Mouse (Mus musculus) layer of hippocampus, adult 2 months (tissue): Measurements from ENCODE around the gene Lrrc15. TPM values are rescaled to one million over a fixed set of nuclear protein-coding genes. Genes with fewer than 3 reads are reported as not detected.

Experiments
- DNase-seq, 2 experiments: peaks; one replicate each; pipeline ENCODE4 v3.0.0; 2022; ENCODE audit warnings: low spot score in 2 of 2
- H3K27ac ChIP-seq: fragments of 200-600 bp; 2 replicates; pipeline ENCODE4 v1.8.1; 2022
- H3K4me3 ChIP-seq: fragments of 200-600 bp; 2 replicates; pipeline ENCODE4 v1.8.1; 2022; ENCODE audit warnings: mild to moderate bottlenecking
- CTCF ChIP-seq: fragments of 200-600 bp; conservative IDR thresholded peaks from 2 replicates; pipeline ENCODE4 v1.8.1; 2022; ENCODE audit warnings: antibody characterized with exemption, mild to moderate bottlenecking, moderate library complexity
- total RNA-seq, 2 experiments: library from RNA; stranded (reverse); gene quantifications; 2 replicates each; pipeline ENCODE4 v1.2.3; 2021

The Lrrc15 gene
- total RNA-seq, 2 experiments from 2014 or later: 0.10 TPM; not detected in 1

- Histone ChIP-seq H3K4me3 (no peak overlapping the region), H3K27ac (no peak overlapping the region)
- DNase-seq: no peak
- no peak for TF ChIP-seq CTCF
Measured at GRCm38 (mm10) chr16:30253374-30253773, 29.7 kb downstream of the Lrrc15 start.

GRCm38 (mm10) chr16:30252003-30252418 lies 31.0 kb downstream of the Lrrc15 start:
- H3K27ac ChIP-seq: no peak overlapping the region
- TF ChIP-seq CTCF: peak; percentile 97
- peak; percentile 71 to 78 for DNase-seq
- H3K4me3 ChIP-seq: peak overlapping the region; percentile 33

- H3K4me3 ChIP-seq: no peak overlapping the region
- DNase-seq: no peak
- H3K27ac ChIP-seq: no peak overlapping the region
- TF ChIP-seq CTCF: no peak
Measured at GRCm38 (mm10) chr16:30244037-30244700, 38.9 kb downstream of the Lrrc15 start.

- TF ChIP-seq CTCF: no peak
- Histone ChIP-seq H3K27ac (no peak overlapping the region), H3K4me3 (no peak overlapping the region)
- DNase-seq: no peak
Measured at GRCm38 (mm10) chr16:30241623-30242022, 41.4 kb downstream of the Lrrc15 start.

GRCm38 (mm10) chr16:30238791-30239190 lies 44.3 kb downstream of the Lrrc15 start:
- DNase-seq: no peak
- TF ChIP-seq CTCF: no peak
- Histone ChIP-seq H3K4me3 (no peak overlapping the region), H3K27ac (no peak overlapping the region)

GRCm38 (mm10) chr16:30236091-30236699 lies 46.9 kb downstream of the Lrrc15 start:
- peak; percentile 100 for TF ChIP-seq CTCF
- peak; percentile 81 to 87 for DNase-seq
- H3K4me3 ChIP-seq: peak overlapping the region; percentile 57
- peak overlapping the region; percentile 74; the same call in 1 of the 2 replicates for H3K27ac ChIP-seq

GRCm38 (mm10) chr16:30235577-30235976 lies 47.5 kb downstream of the Lrrc15 start:
- H3K27ac ChIP-seq: no peak overlapping the region
- TF ChIP-seq CTCF: no peak
- DNase-seq: peak in 1 of 2 experiments; percentile 13
- no peak overlapping the region for H3K4me3 ChIP-seq

- H3K27ac ChIP-seq: no peak overlapping the region
- TF ChIP-seq CTCF: no peak
- no peak overlapping the region for H3K4me3 ChIP-seq
- no peak for DNase-seq
Measured at GRCm38 (mm10) chr16:30234636-30235546, 48.2 kb downstream of the Lrrc15 start.

- no peak for TF ChIP-seq CTCF
- Histone ChIP-seq H3K4me3 (no peak overlapping the region), H3K27ac (no peak overlapping the region)
- DNase-seq: no peak
Measured at GRCm38 (mm10) chr16:30234077-30234476, 49.0 kb downstream of the Lrrc15 start.

GRCm38 (mm10) chr16:30231882-30232604 lies 51.0 kb downstream of the Lrrc15 start:
- no peak for DNase-seq
- no peak for TF ChIP-seq CTCF
- H3K27ac ChIP-seq: no peak overlapping the region

GRCm38 (mm10) chr16:30227352-30227751 lies 55.7 kb downstream of the Lrrc15 start:
- H3K27ac ChIP-seq: no peak overlapping the region
- H3K4me3 ChIP-seq: no peak overlapping the region
- no peak for DNase-seq
- no peak for TF ChIP-seq CTCF

More at GRCm38 (mm10) chr16:30231882-30232604, 51.0 kb downstream of the Lrrc15 start:
- H3K4me3 ChIP-seq: no peak overlapping the region

GRCm38 (mm10) chr16:30221161-30221782 lies 61.8 kb downstream of the Lrrc15 start:
- H3K4me3 ChIP-seq: no peak overlapping the region
- DNase-seq: no peak
- TF ChIP-seq CTCF: no peak
- H3K27ac ChIP-seq: no peak overlapping the region

Other genes starting within 250 kb of the Lrrc15 start
- gene Hes1, start 218.9 kb downstream of the Lrrc15 start, total RNA-seq: 10 to 100 TPM; 23.3 to 32.7 TPM
- not detected for gene Cpn2, start 15.8 kb downstream of the Lrrc15 start, total RNA-seq
- gene Gp5, start 27.5 kb upstream of the Lrrc15 start, total RNA-seq: 1 to 10 TPM; 2.3 TPM
- 10 to 100 TPM; 68.2 to 72.4 TPM for gene Atp13a3, start 122.7 kb upstream of the Lrrc15 start, total RNA-seq